Mouse (Mus musculus) ES-Bruce4 (cell line): ENCODE measurements around the gene Rhobtb3. TPM values are rescaled to one million over a fixed set of nuclear protein-coding genes. Genes with fewer than 3 reads are reported as not detected.

ENCODE experiments used
- H3K27ac ChIP-seq: 2 replicates; pipeline ENCODE4 v1.5.1; 2012; ENCODE audit warnings: low read length, inconsistent platforms; ENCODE audit not compliant: insufficient read depth
- H3K27me3 ChIP-seq: 2 replicates; pipeline ENCODE4 v1.6.1; 2012; ENCODE audit warnings: mild to moderate bottlenecking, low read length, inconsistent platforms; ENCODE audit not compliant: control insufficient read depth, poor library complexity, insufficient read depth, severe bottlenecking
- H3K36me3 ChIP-seq: 2 replicates; pipeline ENCODE4 v1.6.1; 2012; ENCODE audit warnings: inconsistent platforms, mild to moderate bottlenecking, low read length, moderate library complexity; ENCODE audit not compliant: control insufficient read depth, poor library complexity, insufficient read depth, severe bottlenecking
- H3K4me1 ChIP-seq: one replicate; pipeline ENCODE4 v1.8.1; 2011; ENCODE audit warnings: low read length; ENCODE audit not compliant: control insufficient read depth, insufficient read depth
- H3K4me3 ChIP-seq: 2 replicates; pipeline ENCODE4 v1.5.1; 2011; ENCODE audit warnings: low read depth, mild to moderate bottlenecking, low read length
- H3K9ac ChIP-seq: 2 replicates; pipeline ENCODE4 v1.6.1; 2012; ENCODE audit warnings: low read depth, mild to moderate bottlenecking, inconsistent platforms; ENCODE audit not compliant: poor library complexity, severe bottlenecking
- H3K9me3 ChIP-seq: replicated peaks from 2 replicates; pipeline ENCODE4 v1.6.1; 2012; ENCODE audit warnings: mild to moderate bottlenecking, low read length, inconsistent platforms; ENCODE audit not compliant: control insufficient read depth, poor library complexity, insufficient read depth, severe bottlenecking
- CTCF ChIP-seq: IDR thresholded peaks from one replicate; pipeline ENCODE4 v1.8.1; 2011; ENCODE audit warnings: low read depth, low read length
- EP300 ChIP-seq: IDR thresholded peaks from 2 replicates; pipeline ENCODE4 v1.6.1; 2011; ENCODE audit warnings: low read depth, low read length; ENCODE audit not compliant: insufficient read depth
- POLR2A ChIP-seq: IDR thresholded peaks from one replicate; pipeline ENCODE4 v1.8.1; 2011; ENCODE audit warnings: low read length; ENCODE audit not compliant: insufficient read depth
- polyA plus RNA-seq: library from polyadenylated mRNA; stranded (reverse); fragments of >200 nt; gene quantifications from 2 replicates; pipeline ENCODE4 v1.2.4, GENCODE M21; 2011; ENCODE audit warnings: low read depth; ENCODE audit not compliant: missing spikeins, insufficient read depth, insufficient read length

Rhobtb3 gene
- polyA plus RNA-seq, 1 experiment = 33.7 TPM

GRCm38 (mm10) chr13:75852027-75852426 is 91.7 kb downstream of the Rhobtb3 start:
- no peak for TF ChIP-seq EP300
- TF ChIP-seq CTCF = no peak
- TF ChIP-seq POLR2A = no peak

DNA sequence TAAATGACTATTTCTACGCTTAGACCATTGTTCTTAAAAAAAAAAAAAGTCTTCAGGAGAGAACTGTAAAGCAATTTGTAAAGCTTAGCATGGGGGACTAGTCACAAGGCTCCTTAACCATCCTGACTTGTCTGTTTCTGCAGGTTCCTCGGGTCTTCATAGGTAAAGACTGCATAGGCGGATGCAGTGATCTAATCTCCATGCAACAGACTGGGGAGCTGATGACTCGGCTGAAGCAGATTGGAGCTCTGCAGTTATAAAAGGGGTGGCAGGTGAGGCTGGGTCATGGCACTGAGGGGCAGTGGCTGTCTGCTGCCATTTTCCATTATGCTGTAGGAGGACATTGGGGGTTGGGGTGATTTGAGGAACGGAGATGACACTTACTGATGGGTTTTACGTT is 96.7 kb downstream of the Rhobtb3 start:
- Histone ChIP-seq H3K27me3 (no peaks in the 10 kb centered on the region), H3K4me1 (no peaks in the 10 kb centered on the region), H3K4me3 (no peak overlapping the region), H3K9ac (no peak overlapping the region), H3K27ac (no peak overlapping the region), H3K36me3 (no peaks in the 10 kb centered on the region), H3K9me3 (no peaks in the 10 kb centered on the region)
- TF ChIP-seq CTCF = no peak
- TF ChIP-seq EP300 = no peak
- no peak for TF ChIP-seq POLR2A

More at GRCm38 (mm10) chr13:75852027-75852426, 91.7 kb downstream of the Rhobtb3 start:
- Histone ChIP-seq H3K36me3 (no peaks in the 10 kb centered on the region), H3K27ac (no peak overlapping the region), H3K9ac (no peak overlapping the region), H3K4me1 (no peaks in the 10 kb centered on the region), H3K27me3 (no peaks in the 10 kb centered on the region), H3K9me3 (no peaks in the 10 kb centered on the region), H3K4me3 (no peak overlapping the region)

DNA sequence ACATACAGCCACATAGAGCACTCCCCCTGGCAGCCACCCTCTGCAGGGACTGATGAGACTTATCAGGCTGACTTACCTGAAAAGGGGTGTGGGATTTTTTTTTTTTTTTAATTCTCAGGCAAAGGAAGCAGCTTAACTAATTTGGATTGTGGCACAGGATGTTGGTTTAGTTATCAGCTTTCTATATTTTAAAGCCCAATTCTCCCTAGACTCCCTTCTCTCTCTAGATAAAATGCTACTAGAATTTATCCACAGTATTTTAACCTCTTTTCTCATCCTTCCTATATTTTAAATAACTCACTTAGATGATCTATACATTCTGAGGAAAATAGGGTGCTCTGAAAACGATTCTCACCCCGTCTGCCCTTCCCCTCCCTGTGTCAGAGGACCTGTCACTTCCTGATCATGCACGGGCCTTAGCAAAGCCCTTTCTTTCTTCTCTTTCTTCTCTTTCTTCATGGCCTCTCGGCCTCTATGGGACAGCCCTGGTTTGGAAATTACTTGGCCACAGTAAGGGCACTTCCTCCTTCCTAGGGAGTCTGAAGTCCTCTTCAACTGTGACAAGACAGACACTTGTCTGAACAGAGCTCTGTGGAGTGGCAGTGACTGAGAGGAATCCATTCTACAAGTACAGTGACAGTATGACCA is 98.1 kb downstream of the Rhobtb3 start:
- Histone ChIP-seq H3K9ac (no peak overlapping the region), H3K4me1 (no peaks in the 10 kb centered on the region)
- no peak for TF ChIP-seq POLR2A
- TF ChIP-seq CTCF = no peak
- no peak for TF ChIP-seq EP300

DNA sequence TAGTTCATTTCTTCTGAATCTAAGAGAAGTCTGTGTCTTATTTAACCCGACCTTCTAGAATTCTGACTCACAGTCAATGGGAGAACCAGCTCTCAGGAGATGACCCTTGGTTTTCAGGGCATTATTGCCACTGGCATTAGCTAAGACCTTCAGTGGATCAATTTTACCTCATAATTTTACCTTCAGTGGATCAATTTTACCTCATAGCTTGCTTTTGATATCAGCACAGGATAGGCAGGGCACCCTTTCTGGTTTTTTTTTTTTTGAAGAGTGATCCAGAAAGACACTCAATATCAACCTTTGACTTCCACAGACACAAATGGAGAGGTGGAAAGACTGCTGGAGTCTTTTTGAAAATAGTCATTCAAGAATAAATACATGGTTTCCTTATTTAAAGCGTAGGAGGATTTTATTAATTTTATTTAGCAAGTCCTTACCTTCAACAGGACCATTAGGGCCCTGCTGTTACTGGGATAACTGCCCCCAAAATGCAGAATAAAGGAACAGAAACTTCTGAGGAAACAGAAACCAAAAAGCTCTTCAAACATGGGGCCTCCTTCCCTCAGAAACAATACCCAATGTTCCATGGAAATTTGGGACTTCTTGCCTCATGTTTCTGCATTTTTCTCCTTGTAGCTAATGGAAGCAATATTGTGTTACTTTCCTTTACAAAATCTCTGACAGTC is 98.7 kb downstream of the Rhobtb3 start:
- TF ChIP-seq EP300 = no peak
- no peak for TF ChIP-seq POLR2A
- no peak for TF ChIP-seq CTCF
- Histone ChIP-seq H3K4me3 (no peak overlapping the region), H3K9me3 (no peaks in the 10 kb centered on the region), H3K9ac (no peak overlapping the region), H3K36me3 (no peaks in the 10 kb centered on the region), H3K4me1 (no peaks in the 10 kb centered on the region), H3K27ac (no peak overlapping the region), H3K27me3 (no peaks in the 10 kb centered on the region)

More for the DNA sequence above, 98.1 kb downstream of the Rhobtb3 start:
- H3K36me3 ChIP-seq = no peaks in the 10 kb centered on the region
- no peak overlapping the region for H3K27ac ChIP-seq
- no peak overlapping the region for H3K4me3 ChIP-seq
- H3K27me3 ChIP-seq = no peaks in the 10 kb centered on the region
- H3K9me3 ChIP-seq = no peaks in the 10 kb centered on the region

GRCm38 (mm10) chr13:75843993-75844683 is 99.6 kb downstream of the Rhobtb3 start:
- no peak for TF ChIP-seq CTCF
- no peak for TF ChIP-seq EP300
- no peak for TF ChIP-seq POLR2A
- H3K9me3 ChIP-seq = no peaks in the 10 kb centered on the region
- no peaks in the 10 kb centered on the region for H3K4me1 ChIP-seq
- no peak overlapping the region for H3K9ac ChIP-seq
- no peak overlapping the region for H3K4me3 ChIP-seq
- H3K27me3 ChIP-seq = no peaks in the 10 kb centered on the region
- no peak overlapping the region for H3K27ac ChIP-seq
- no peaks in the 10 kb centered on the region for H3K36me3 ChIP-seq
